Mouse (Mus musculus) hindbrain, embryonic 15.5 days (tissue): Measurements from ENCODE around the gene Znhit1. TPM values are rescaled to one million over a fixed set of nuclear protein-coding genes. Genes with fewer than 3 reads are reported as not detected.
"Not testable (repeated sequence)": the region's sequence is repeated elsewhere in the genome, so short reads cannot be mapped to it uniquely, and the experiment has no call there.

ENCODE experiments used
- ATAC-seq: fragments of 200-750 bp; cut with Nextera tagmentation; 2 replicates; pipeline ENCODE4 v1.8.0; 2017; ENCODE audit warnings: low read depth, moderate number of reproducible peaks, moderate TSS enrichment; ENCODE audit not compliant: low FRiP score
- H3K27ac ChIP-seq: fragments of 300-500 bp; sonication (generic); replicated peaks from 2 replicates; pipeline ENCODE4 v1.5.1; 2015; ENCODE audit warnings: mild to moderate bottlenecking, inconsistent platforms
- H3K27me3 ChIP-seq: fragments of 300-500 bp; sonication (generic); 2 replicates; pipeline ENCODE4 v1.6.1; 2015; ENCODE audit warnings: control low read depth, inconsistent platforms
- H3K36me3 ChIP-seq: fragments of 300-500 bp; sonication (generic); 2 replicates; pipeline ENCODE4 v1.6.1; 2015; ENCODE audit warnings: control low read depth, inconsistent platforms
- H3K4me1 ChIP-seq: fragments of 300-500 bp; sonication (generic); replicated peaks from 2 replicates; pipeline ENCODE4 v1.6.1; 2015; ENCODE audit warnings: control low read depth, inconsistent platforms
- H3K4me2 ChIP-seq: fragments of 300-500 bp; sonication (generic); 2 replicates; pipeline ENCODE4 v1.6.1; 2015; ENCODE audit warnings: moderate library complexity, mild to moderate bottlenecking, inconsistent platforms
- H3K4me3 ChIP-seq: fragments of 300-500 bp; sonication (generic); 2 replicates; pipeline ENCODE4 v1.5.1; 2015; ENCODE audit warnings: mild to moderate bottlenecking, inconsistent platforms
- H3K9ac ChIP-seq: fragments of 300-500 bp; sonication (generic); 2 replicates; pipeline ENCODE4 v1.6.1; 2015; ENCODE audit warnings: inconsistent platforms
- H3K9me3 ChIP-seq: fragments of 300-500 bp; sonication (generic); 2 replicates; pipeline ENCODE4 v1.6.1; 2016; ENCODE audit warnings: control low read depth, inconsistent platforms
- WGBS: fragments of 180-500 bp; shearing (Covaris S2); methylation state at CpG from one replicate; pipeline ENCODE4 v1.1.7; 2015; 5-methylcytosine and 5-hydroxymethylcytosine counted together
- polyA plus RNA-seq: library from polyadenylated mRNA; unstranded; fragments of >200 nt; fragmentation: Nextera tagmentation; extraction: Ambion mirVana; gene quantifications from 2 replicates; pipeline ENCODE4 v1.2.1, GENCODE M21; 2015

Znhit1 gene
- polyA plus RNA-seq, 1 experiment from 2014 or later: 145 TPM

DNA sequence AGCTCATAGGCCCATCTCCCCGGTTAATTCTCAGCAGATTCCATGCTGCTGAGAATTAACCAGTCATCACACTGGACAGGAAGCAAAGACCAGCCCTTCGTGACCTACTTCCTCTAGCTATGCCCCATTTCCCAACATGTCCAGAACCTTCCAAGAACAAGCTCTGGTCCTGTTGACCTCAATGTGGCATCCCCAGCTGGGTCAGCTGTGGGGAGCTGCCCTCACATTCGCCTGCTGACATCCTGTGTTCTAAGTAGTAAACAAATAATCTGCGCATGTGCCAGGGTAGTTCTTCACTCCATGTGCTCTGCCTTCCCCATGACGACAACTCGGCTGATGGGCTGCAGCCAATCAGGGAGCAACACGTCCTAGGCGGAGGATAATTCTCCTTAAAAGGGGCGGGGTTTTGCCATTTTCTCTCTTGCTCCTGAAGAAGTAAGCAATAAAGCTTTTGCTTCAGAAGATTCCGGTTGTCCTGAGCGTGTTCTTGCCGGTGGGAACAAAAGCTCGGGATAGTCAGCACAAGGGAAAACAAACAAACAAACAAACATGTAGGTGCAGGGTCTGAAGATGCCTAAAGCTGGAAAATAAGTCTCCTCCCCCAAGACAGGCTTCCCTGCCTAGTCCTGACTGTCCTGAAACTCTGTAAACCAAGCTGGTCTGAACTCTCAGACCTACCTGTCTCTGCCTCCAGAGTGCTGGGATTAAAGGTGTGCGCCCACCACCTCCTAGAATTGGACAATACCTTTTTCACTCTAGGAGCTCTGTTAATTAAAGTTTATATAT, 38.1 kb downstream of the Znhit1 start:
- not testable (repeated sequence) for H3K27ac ChIP-seq, H3K27me3 ChIP-seq, H3K4me2 ChIP-seq, H3K36me3 ChIP-seq, ATAC-seq, H3K4me3 ChIP-seq, H3K9me3 ChIP-seq, H3K9ac ChIP-seq
- WGBS: 83% methylated on average over 14 of the region's 14 CpGs
- H3K4me1 ChIP-seq: peaks cover 11% of the 10 kb centered on the region

DNA sequence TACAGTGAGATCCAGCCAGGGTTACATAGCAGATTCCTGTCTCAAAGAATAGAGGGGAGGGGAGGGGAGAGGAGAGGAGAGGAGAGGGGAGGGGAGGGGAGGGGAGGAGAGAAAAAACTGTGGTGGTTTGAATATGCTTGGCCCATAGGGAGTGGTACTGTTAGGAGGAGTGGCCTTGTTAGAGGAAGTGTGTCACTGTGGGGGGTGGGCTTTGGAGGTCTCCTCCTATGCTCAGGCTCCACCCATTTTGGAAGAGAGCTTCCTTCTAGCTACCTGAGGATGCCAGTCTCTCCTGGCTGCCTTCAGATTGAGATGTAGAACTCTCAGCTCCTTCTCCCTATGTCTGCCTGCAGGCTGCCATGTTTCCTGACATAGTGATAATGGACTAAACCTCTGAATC, 39.9 kb downstream of the Znhit1 start:
- Histone ChIP-seq H3K9me3 (no peaks in the 10 kb centered on the region), H3K4me1 (no peaks in the 10 kb centered on the region), H3K4me3 (no peak overlapping the region), H3K27ac (no peak overlapping the region), H3K9ac (no peak overlapping the region), H3K36me3 (no peaks in the 10 kb centered on the region), H3K4me2 (no peak overlapping the region), H3K27me3 (no peaks in the 10 kb centered on the region)
- ATAC-seq: no peak

- Histone ChIP-seq H3K9me3 (no peaks in the 10 kb centered on the region), H3K9ac (no peak overlapping the region), H3K4me2 (no peak overlapping the region), H3K4me1 (no peaks in the 10 kb centered on the region), H3K27ac (no peak overlapping the region), H3K27me3 (no peaks in the 10 kb centered on the region), H3K4me3 (no peak overlapping the region), H3K36me3 (no peaks in the 10 kb centered on the region)
- WGBS: 86% methylated on average over 12 of the region's 12 CpGs
- ATAC-seq: no peak
Measured at GRCm38 (mm10) chr5:136945084-136945483, 42.7 kb downstream of the Znhit1 start.

DNA sequence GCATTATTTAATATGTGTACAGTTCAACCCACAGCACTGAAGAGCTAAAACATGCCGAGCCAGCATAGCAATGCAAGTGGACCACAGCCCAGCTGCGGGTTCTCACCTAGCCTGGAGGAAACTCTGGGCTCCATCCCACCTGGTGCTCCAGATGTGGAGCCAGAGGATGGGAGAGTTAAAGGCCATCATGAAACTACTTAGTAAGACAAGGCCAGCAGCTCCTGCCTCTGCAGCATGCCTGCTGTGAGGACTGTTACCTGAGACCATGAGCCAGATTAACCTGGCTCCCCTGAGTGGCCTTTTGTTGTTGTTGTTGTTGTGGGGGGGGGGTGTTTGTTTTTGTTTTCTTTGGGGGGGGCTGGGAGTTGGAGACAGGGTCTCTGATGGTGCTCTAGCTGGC, 44.4 kb downstream of the Znhit1 start:
- H3K27ac ChIP-seq: no peak overlapping the region
- no peak overlapping the region for H3K9ac ChIP-seq
- no peaks in the 10 kb centered on the region for H3K9me3 ChIP-seq
- H3K4me1 ChIP-seq: no peaks in the 10 kb centered on the region
- WGBS: 78% methylated on average over 2 of the region's 2 CpGs
- H3K36me3 ChIP-seq: no peaks in the 10 kb centered on the region
- H3K4me3 ChIP-seq: no peak overlapping the region
- H3K27me3 ChIP-seq: no peaks in the 10 kb centered on the region
- H3K4me2 ChIP-seq: no peak overlapping the region
- ATAC-seq: no peak

GRCm38 (mm10) chr5:136942781-136943180, 45.0 kb downstream of the Znhit1 start:
- Histone ChIP-seq H3K9me3 (no peaks in the 10 kb centered on the region), H3K27ac (no peak overlapping the region), H3K4me1 (no peaks in the 10 kb centered on the region), H3K36me3 (no peaks in the 10 kb centered on the region), H3K4me2 (no peak overlapping the region), H3K4me3 (no peak overlapping the region), H3K27me3 (no peaks in the 10 kb centered on the region), H3K9ac (no peak overlapping the region)
- 78% methylated on average over 3 of the region's 3 CpGs for WGBS
- ATAC-seq: no peak

- Histone ChIP-seq H3K36me3 (no peaks in the 10 kb centered on the region), H3K27me3 (no peaks in the 10 kb centered on the region), H3K4me1 (no peaks in the 10 kb centered on the region), H3K4me3 (no peak overlapping the region), H3K9ac (no peak overlapping the region), H3K9me3 (no peaks in the 10 kb centered on the region), H3K27ac (no peak overlapping the region), H3K4me2 (no peak overlapping the region)
- WGBS: 91% methylated on average over 12 of the region's 12 CpGs
- ATAC-seq: no peak
Measured at GRCm38 (mm10) chr5:136940845-136941560, 46.8 kb downstream of the Znhit1 start.

DNA sequence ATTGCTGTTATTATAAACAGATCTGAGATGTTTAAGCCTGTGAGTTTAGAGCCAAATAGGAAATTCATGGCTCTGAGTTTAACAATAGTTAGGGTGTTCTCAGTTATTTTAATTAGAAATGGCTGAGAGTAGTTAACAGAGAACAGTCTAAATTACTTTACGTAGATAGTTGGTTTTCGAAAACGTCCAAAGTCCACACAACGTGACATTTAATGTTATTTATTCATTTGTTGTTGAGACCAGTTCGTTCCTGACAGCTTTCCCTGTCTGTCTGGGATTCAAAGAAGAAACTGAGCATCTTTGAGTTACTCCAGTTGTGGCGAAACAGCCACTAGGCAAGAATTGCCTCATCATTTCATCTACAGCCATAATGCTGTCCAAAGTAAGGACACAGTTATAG, 47.8 kb downstream of the Znhit1 start:
- not testable (repeated sequence) for H3K9me3 ChIP-seq, H3K4me2 ChIP-seq, H3K27ac ChIP-seq, H3K36me3 ChIP-seq, H3K4me1 ChIP-seq, H3K4me3 ChIP-seq, H3K27me3 ChIP-seq, ATAC-seq, H3K9ac ChIP-seq
- WGBS: 87% methylated on average over 6 of the region's 6 CpGs

- H3K9me3 ChIP-seq: no peaks in the 10 kb centered on the region
- H3K36me3 ChIP-seq: no peaks in the 10 kb centered on the region
- H3K9ac ChIP-seq: no peak overlapping the region
- H3K4me3 ChIP-seq: no peak overlapping the region
- WGBS: 67% methylated on average over 7 of the region's 7 CpGs
- no peaks in the 10 kb centered on the region for H3K4me1 ChIP-seq
- no peak overlapping the region for H3K27ac ChIP-seq
- ATAC-seq: no peak
- no peaks in the 10 kb centered on the region for H3K27me3 ChIP-seq
- no peak overlapping the region for H3K4me2 ChIP-seq
Measured at GRCm38 (mm10) chr5:136939284-136939683, 48.5 kb downstream of the Znhit1 start.

- no peaks in the 10 kb centered on the region for H3K36me3 ChIP-seq
- WGBS: 94% methylated on average over 5 of the region's 5 CpGs
- H3K27me3 ChIP-seq: no peaks in the 10 kb centered on the region
- no peak overlapping the region for H3K4me3 ChIP-seq
- no peaks in the 10 kb centered on the region for H3K4me1 ChIP-seq
- H3K9me3 ChIP-seq: no peaks in the 10 kb centered on the region
- H3K27ac ChIP-seq: no peak overlapping the region
- H3K9ac ChIP-seq: no peak overlapping the region
- H3K4me2 ChIP-seq: no peak overlapping the region
- no peak for ATAC-seq
Measured at GRCm38 (mm10) chr5:136937621-136938020, 50.2 kb downstream of the Znhit1 start.

DNA sequence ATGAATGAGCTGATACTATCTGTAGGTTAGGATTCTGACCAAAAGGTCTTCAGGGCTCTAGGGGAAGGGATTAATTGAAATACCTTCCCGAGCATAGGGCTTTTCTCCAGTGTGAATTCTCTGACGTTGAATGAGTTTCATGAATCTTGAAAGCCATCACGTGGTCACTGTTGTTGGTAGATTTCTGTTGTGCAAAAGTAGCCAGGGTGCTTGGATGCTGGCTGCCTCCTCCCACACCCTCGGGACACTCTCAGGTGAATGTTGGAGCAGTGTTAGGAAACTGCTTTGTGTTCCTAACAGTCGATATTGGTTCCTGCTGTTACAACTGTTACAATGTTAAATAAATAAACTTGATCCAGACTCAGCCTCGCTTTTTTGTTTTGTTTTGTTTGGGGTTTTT, 51.1 kb downstream of the Znhit1 start:
- H3K4me3 ChIP-seq: no peak overlapping the region
- 84% methylated on average over 6 of the region's 6 CpGs for WGBS
- ATAC-seq: no peak

DNA sequence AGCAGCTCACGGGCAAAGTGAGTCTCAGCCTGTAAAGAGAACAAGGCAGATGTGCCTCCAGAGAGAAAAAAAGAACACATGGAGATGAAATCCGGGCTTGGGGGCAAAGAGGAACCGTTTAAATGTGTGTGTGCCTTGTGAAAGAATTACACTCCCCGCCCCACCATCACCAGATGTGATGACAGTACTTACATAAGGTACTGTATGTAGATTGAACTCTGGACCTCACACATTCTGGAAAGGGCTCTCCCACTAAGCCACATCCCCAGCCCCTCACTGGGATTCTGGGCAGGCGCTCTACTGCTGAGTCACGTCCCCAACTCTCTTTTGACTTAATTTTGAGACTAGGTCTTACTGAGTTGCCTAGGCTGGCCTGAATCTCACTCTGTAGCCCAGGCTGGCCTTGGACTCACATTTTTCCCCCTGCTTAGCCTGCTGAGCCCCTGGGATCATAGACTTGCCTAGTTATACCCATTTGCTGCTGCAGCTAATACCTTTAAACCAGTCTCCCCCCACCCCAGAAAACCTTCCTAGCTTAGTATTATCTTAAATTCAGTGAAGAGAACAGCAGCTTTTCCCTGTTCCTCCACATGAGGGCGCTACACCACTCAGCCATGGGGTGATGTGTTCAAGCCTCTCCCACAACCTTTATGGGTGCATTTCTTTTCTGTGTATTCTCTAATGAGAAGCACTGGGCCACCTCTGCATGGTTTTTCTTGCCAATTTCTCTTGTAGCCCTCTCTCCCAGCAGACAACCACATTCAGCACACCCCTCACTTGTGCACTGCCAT, 51.7 kb downstream of the Znhit1 start:
- no peak overlapping the region for H3K9ac ChIP-seq
- H3K4me3 ChIP-seq: no peak overlapping the region
- H3K4me2 ChIP-seq: no peak overlapping the region
- H3K9me3 ChIP-seq: no peaks in the 10 kb centered on the region
- no peak overlapping the region for H3K27ac ChIP-seq
- H3K27me3 ChIP-seq: no peaks in the 10 kb centered on the region
- H3K36me3 ChIP-seq: no peaks in the 10 kb centered on the region
- 76% methylated on average over 7 of the region's 7 CpGs for WGBS
- H3K4me1 ChIP-seq: no peaks in the 10 kb centered on the region
- ATAC-seq: no peak

More for the DNA sequence above, 51.1 kb downstream of the Znhit1 start:
- Histone ChIP-seq H3K4me2 (no peak overlapping the region), H3K4me1 (no peaks in the 10 kb centered on the region), H3K27ac (no peak overlapping the region), H3K9me3 (no peaks in the 10 kb centered on the region), H3K9ac (no peak overlapping the region), H3K27me3 (no peaks in the 10 kb centered on the region), H3K36me3 (no peaks in the 10 kb centered on the region)

DNA sequence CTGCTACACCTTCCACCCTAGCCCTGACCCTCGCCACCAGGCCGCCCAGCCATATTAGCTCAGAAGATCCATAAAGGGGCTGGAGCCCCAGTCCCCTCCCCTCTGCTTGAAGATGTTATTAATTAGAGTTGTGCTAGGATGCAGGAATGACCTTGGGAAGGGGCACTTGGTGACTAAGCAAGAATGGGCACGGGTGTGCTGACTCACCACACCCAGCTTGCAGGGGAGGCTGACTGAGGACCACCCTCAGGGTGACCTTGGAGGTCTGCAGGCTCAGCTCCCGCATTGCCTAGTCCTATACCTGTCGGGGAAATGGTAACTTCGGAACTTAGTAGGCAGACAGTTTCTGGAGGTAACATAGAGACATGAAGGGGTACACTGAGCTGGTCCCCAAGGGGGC, 53.9 kb downstream of the Znhit1 start:
- H3K4me1 ChIP-seq: peaks cover 3% of the 10 kb centered on the region; the same call in 1 of the 2 replicates
- H3K4me2 ChIP-seq: no peak overlapping the region
- H3K27me3 ChIP-seq: no peaks in the 10 kb centered on the region
- 89% methylated on average over 6 of the region's 6 CpGs for WGBS
- H3K27ac ChIP-seq: no peak overlapping the region
- no peaks in the 10 kb centered on the region for H3K36me3 ChIP-seq
- H3K4me3 ChIP-seq: no peak overlapping the region
- no peak for ATAC-seq
- no peak overlapping the region for H3K9ac ChIP-seq
- H3K9me3 ChIP-seq: no peaks in the 10 kb centered on the region
